Mouse (Mus musculus) central nervous system, embryonic 14 days (tissue): Measurements from ENCODE around the gene Psma4. TPM values are rescaled to one million over a fixed set of nuclear protein-coding genes. Genes with fewer than 3 reads are reported as not detected.

ENCODE experiments used
- polyA plus RNA-seq: library from polyadenylated mRNA; depleted of rRNA; stranded (reverse); fragments of >200 nt; gene quantifications from 2 replicates; pipeline ENCODE4 v1.2.3, GENCODE M21; 2012; rRNA removed

Psma4 gene
- polyA plus RNA-seq = 215 and 236 TPM in 2 replicates

GRCm38 (mm10) chr9:54950575-54951321 lies at the start of gene Psma4, which contains the start of gene AY074887:
TSS of gene Psma4 (plus strand) at chr9:54950790.
TSS of gene AY074887 (minus strand) at chr9:54950998.

GRCm38 (mm10) chr9:54917010-54917677 lies 33.4 kb upstream of the Psma4 start, which contains the start of gene Hykk:
TSS of gene Hykk (plus strand) at chr9:54917283.

GRCm38 (mm10) chr9:54980674-54981073 lies 30.1 kb downstream of the Psma4 start, which contains the start of gene Chrna5:
TSS of gene Chrna5 (plus strand) at chr9:54980880.

Other genes starting within 250 kb of the Psma4 start
- 81.3 and 88.3 TPM in 2 replicates for gene Wdr61, start 216.3 kb upstream of the Psma4 start, polyA plus RNA-seq
- gene Crabp1, start 186.0 kb upstream of the Psma4 start, polyA plus RNA-seq = 171 and 292 TPM in 2 replicates
- 50.1 and 59.2 TPM in 2 replicates for gene Ireb2, start 87.0 kb upstream of the Psma4 start, polyA plus RNA-seq
- 1.7 and 2.1 TPM in 2 replicates for gene Hykk, start 33.5 kb upstream of the Psma4 start, polyA plus RNA-seq
- gene AY074887, start 208 bp downstream of the Psma4 start, polyA plus RNA-seq = 0.20 and 0.46 TPM in 2 replicates
- 2.4 and 3.4 TPM in 2 replicates for gene Chrna5, start 30.1 kb downstream of the Psma4 start, polyA plus RNA-seq
- gene Chrna3, start 75.8 kb downstream of the Psma4 start, polyA plus RNA-seq = 9.1 and 9.4 TPM in 2 replicates
- 1.2 and 1.6 TPM in 2 replicates for gene Chrnb4, start 98.0 kb downstream of the Psma4 start, polyA plus RNA-seq
- gene Ube2q2, start 198.1 kb downstream of the Psma4 start, polyA plus RNA-seq = 22.7 and 22.8 TPM in 2 replicates